Mouse (Mus musculus) layer of hippocampus, postnatal 25 days (tissue): ENCODE data around the gene Zfp865. TPM values are rescaled to one million over a fixed set of nuclear protein-coding genes. Genes with fewer than 3 reads are reported as not detected.
"Not testable (repeated sequence)": the region's sequence is repeated elsewhere in the genome, so short reads cannot be mapped to it uniquely, and the experiment has no call there.

Experiments
- DNase-seq, 2 experiments: peaks; one replicate each; pipeline ENCODE4 v3.0.0; 2022; ENCODE audit warnings: mixed read lengths in 2 of 2, low spot score in 1 of 2; ENCODE audit errors: extremely low spot score in 1 of 2
- total RNA-seq, 2 experiments: library from RNA; stranded (reverse); gene quantifications; 2 replicates each; pipeline ENCODE4 v1.2.3; 2021

Zfp865 gene
- total RNA-seq, 2 experiments from 2014 or later, result 33.0 to 41.3 TPM

- not testable (repeated sequence) for DNase-seq
Measured at GRCm38 (mm10) chr7:5079365-5080009, 59.3 kb downstream of the Zfp865 start.

GRCm38 (mm10) chr7:5080010-5080751 lies 60.0 kb downstream of the Zfp865 start, which contains the start of gene Epn1:
TSS of gene Epn1 (plus strand) at chr7:5080235.
- peak; percentile 94 to 96 for DNase-seq

- DNase-seq, result no peak
Measured at GRCm38 (mm10) chr7:5080815-5081214, 60.6 kb downstream of the Zfp865 start.

GRCm38 (mm10) chr7:5081241-5081640 lies 61.1 kb downstream of the Zfp865 start:
- DNase-seq, result no peak

GRCm38 (mm10) chr7:5081939-5082338 lies 61.8 kb downstream of the Zfp865 start:
- no peak for DNase-seq

- DNase-seq, result no peak
Measured at GRCm38 (mm10) chr7:5083325-5084105, 63.3 kb downstream of the Zfp865 start.

GRCm38 (mm10) chr7:5085512-5085911 lies 65.3 kb downstream of the Zfp865 start:
- no peak for DNase-seq

Other genes with a start within 250 kb of the Zfp865 start
- not detected for gene Fam71e2, start 249.1 kb upstream of the Zfp865 start, total RNA-seq
- gene Il11, start 237.5 kb upstream of the Zfp865 start, total RNA-seq, result under 1 TPM; 0.27 to 0.49 TPM
- gene Tmem190, start 237.4 kb upstream of the Zfp865 start, total RNA-seq, result not detected
- gene Tmem238, start 230.7 kb upstream of the Zfp865 start, total RNA-seq, result 1 to 10 TPM; 2.2 to 2.6 TPM
- gene Rpl28, start 227.5 kb upstream of the Zfp865 start, total RNA-seq, result 100 to 1,000 TPM; 484 to 506 TPM
- gene Ube2s, start 207.8 kb upstream of the Zfp865 start, total RNA-seq, result 100 to 1,000 TPM in 1 of 2 experiments, 10 to 100 TPM in 1; 97.7 to 112 TPM
- gene Shisa7, start 175.7 kb upstream of the Zfp865 start, total RNA-seq, result 100 to 1,000 TPM; 132 to 182 TPM
- gene Isoc2b, start 150.1 kb upstream of the Zfp865 start, total RNA-seq, result 1 to 10 TPM; 5.6 to 6.0 TPM
- gene Isoc2a, start 143.2 kb upstream of the Zfp865 start, total RNA-seq, result 10 to 100 TPM; 11.2 to 12.4 TPM
- gene Gm36210, start 113.9 kb upstream of the Zfp865 start, total RNA-seq, result under 1 TPM; 0.27 to 0.38 TPM
- gene Zfp628, start 105.2 kb upstream of the Zfp865 start, total RNA-seq, result 10 to 100 TPM; 13.4 to 14.3 TPM
- gene Nat14, start 98.3 kb upstream of the Zfp865 start, total RNA-seq, result 100 to 1,000 TPM; 109 to 112 TPM
- gene Ssc5d, start 94.6 kb upstream of the Zfp865 start, total RNA-seq, result 1 to 10 TPM; 1.4 to 2.3 TPM
- under 1 TPM in 1 of 2 experiments, not detected in 1; 0.59 TPM for gene Sbk2, start 56.0 kb upstream of the Zfp865 start, total RNA-seq
- under 1 TPM; 0.59 to 0.66 TPM for gene Sbk3, start 49.2 kb upstream of the Zfp865 start, total RNA-seq
- 10 to 100 TPM; 31.9 to 41.4 TPM for gene Zfp579, start 24.2 kb upstream of the Zfp865 start, total RNA-seq
- 1 to 10 TPM; 7.7 to 8.2 TPM for gene Zfp524, start 6.0 kb upstream of the Zfp865 start, total RNA-seq
- 10 to 100 TPM; 21.3 to 21.7 TPM for gene Fiz1, start 5.7 kb upstream of the Zfp865 start, total RNA-seq
- gene Gm44973, start 4.9 kb upstream of the Zfp865 start, total RNA-seq, result not detected
- 10 to 100 TPM; 66.1 to 73.5 TPM for gene Ccdc106, start 177 bp downstream of the Zfp865 start, total RNA-seq
- not detected for gene 4632433K11Rik, start 13.7 kb downstream of the Zfp865 start, total RNA-seq
- gene Zfp784, start 18.1 kb downstream of the Zfp865 start, total RNA-seq, result 1 to 10 TPM; 5.1 to 6.5 TPM
- 10 to 100 TPM; 43.1 to 44.0 TPM for gene Zfp580, start 31.2 kb downstream of the Zfp865 start, total RNA-seq
- gene U2af2, start 41.8 kb downstream of the Zfp865 start, total RNA-seq, result 100 to 1,000 TPM; 170 to 180 TPM
- gene Epn1, start 59.9 kb downstream of the Zfp865 start, total RNA-seq, result 100 to 1,000 TPM; 520 to 560 TPM
- gene Rfpl4, start 96.6 kb downstream of the Zfp865 start, total RNA-seq, result not detected
- under 1 TPM in 1 of 2 experiments, not detected in 1; 0.49 TPM for gene Rasl2-9, start 105.6 kb downstream of the Zfp865 start, total RNA-seq
- not detected for gene Vmn1r55, start 129.3 kb downstream of the Zfp865 start, total RNA-seq
- not detected for gene Vmn1r56, start 176.4 kb downstream of the Zfp865 start, total RNA-seq
- not detected for gene Vmn1r57, start 198.1 kb downstream of the Zfp865 start, total RNA-seq